Mouse (Mus musculus): Measurements from ENCODE around the gene Pknox1. TPM values are rescaled to one million over a fixed set of nuclear protein-coding genes. Genes with fewer than 3 reads are reported as not detected.

Gene Pknox1
- polyA plus RNA-seq (2014; fragmentation: Nextera tagmentation; extraction: Ambion mirVana), result 22.4 and 22.7 TPM in 2 replicates

- peak within 1 kb of the TSS; percentile 79 for H3K4me3 ChIP-seq (ENCODE audit: low read depth, low read length)
- ATAC-seq (ENCODE audit: low FRiP score), result peak; percentile 95
- H3K9ac ChIP-seq (ENCODE audit: low read length), result peak within 1 kb of the TSS; percentile 92
- 1% methylated on average over 46 of the region's 72 CpGs for WGBS
- H3K36me3 ChIP-seq (ENCODE audit: control insufficient read depth, insufficient read depth, low read length), result no peaks in the 10 kb centered on the region
- H3K27ac ChIP-seq (ENCODE audit: low read depth, low read length), result peak within 1 kb of the TSS; percentile 91
- peaks cover 32% of the 10 kb centered on the region for H3K4me1 ChIP-seq (ENCODE audit: control insufficient read depth, insufficient read depth, low read length)
- H3K27me3 ChIP-seq (ENCODE audit: control insufficient read depth, insufficient read depth, low read length), result no peaks in the 10 kb centered on the region
- no peaks in the 10 kb centered on the region for H3K9me3 ChIP-seq (ENCODE audit: control insufficient read depth, low read length)
- H3K4me2 ChIP-seq, result peak within 1 kb of the TSS; percentile 92
- peak; percentile 100 for DNase-seq (ENCODE audit: low spot score, missing footprints)
Measured at GRCm38 (mm10) chr17:31564015-31564857, at the start of gene Pknox1. Gene Pknox1 (plus strand): TSS chr17:31564734.

- WGBS, result 4% methylated on average over 7 of the region's 7 CpGs
- Histone ChIP-seq H3K4me2 (peak overlapping the region; percentile 87), H3K4me1 (ENCODE audit: control insufficient read depth, insufficient read depth, low read length) (peaks cover 9% of the 10 kb centered on the region), H3K27me3 (ENCODE audit: control insufficient read depth, insufficient read depth, low read length) (no peaks in the 10 kb centered on the region), H3K4me3 (ENCODE audit: low read depth, low read length) (peak overlapping the region; percentile 75), H3K9ac (ENCODE audit: low read length) (no peak overlapping the region), H3K36me3 (ENCODE audit: control insufficient read depth, insufficient read depth, low read length) (no peaks in the 10 kb centered on the region), H3K9me3 (ENCODE audit: control insufficient read depth, low read length) (no peaks in the 10 kb centered on the region), H3K27ac (ENCODE audit: low read depth, low read length) (no peak overlapping the region)
- no peak for DNase-seq (ENCODE audit: low spot score, missing footprints)
- peak; percentile 67 for ATAC-seq (ENCODE audit: low FRiP score)
Measured at GRCm38 (mm10) chr17:31519344-31519945, 45.1 kb upstream of the Pknox1 start.

- Histone ChIP-seq H3K27me3 (ENCODE audit: control insufficient read depth, insufficient read depth, low read length) (no peaks in the 10 kb centered on the region), H3K9me3 (ENCODE audit: control insufficient read depth, low read length) (no peaks in the 10 kb centered on the region), H3K4me3 (ENCODE audit: low read depth, low read length) (peak within 1 kb of the TSS; percentile 75), H3K4me1 (ENCODE audit: control insufficient read depth, insufficient read depth, low read length) (peaks cover 9% of the 10 kb centered on the region), H3K4me2 (peak within 1 kb of the TSS; percentile 87), H3K27ac (ENCODE audit: low read depth, low read length) (no peak within 1 kb of the TSS), H3K36me3 (ENCODE audit: control insufficient read depth, insufficient read depth, low read length) (no peaks in the 10 kb centered on the region), H3K9ac (ENCODE audit: low read length) (peak within 1 kb of the TSS; percentile 74)
- peak; percentile 100 for DNase-seq (ENCODE audit: low spot score, missing footprints)
- under 1% methylated on average over 45 of the region's 45 CpGs for WGBS
- ATAC-seq (ENCODE audit: low FRiP score), result peak; percentile 98
Measured at GRCm38 (mm10) chr17:31519946-31520838, 44.3 kb upstream of the Pknox1 start, which contains the start of the genes Wdr4 and Ndufv3. Gene Wdr4 (minus strand): TSS chr17:31519980. Gene Ndufv3 (plus strand): TSS chr17:31520115.

- Histone ChIP-seq H3K36me3 (ENCODE audit: control insufficient read depth, insufficient read depth, low read length) (no peaks in the 10 kb centered on the region), H3K9ac (ENCODE audit: low read length) (no peak overlapping the region), H3K27ac (ENCODE audit: low read depth, low read length) (no peak overlapping the region), H3K4me3 (ENCODE audit: low read depth, low read length) (peak overlapping the region; percentile 75), H3K27me3 (ENCODE audit: control insufficient read depth, insufficient read depth, low read length) (no peaks in the 10 kb centered on the region), H3K9me3 (ENCODE audit: control insufficient read depth, low read length) (no peaks in the 10 kb centered on the region), H3K4me1 (ENCODE audit: control insufficient read depth, insufficient read depth, low read length) (peaks cover 9% of the 10 kb centered on the region), H3K4me2 (peak overlapping the region; percentile 87)
- DNase-seq (ENCODE audit: low spot score, missing footprints) (no peak), ATAC-seq (ENCODE audit: low FRiP score) (no peak)
- 19% methylated on average over 3 of the region's 3 CpGs for WGBS
Measured at GRCm38 (mm10) chr17:31520895-31521294, 43.6 kb upstream of the Pknox1 start.

GRCm38 (mm10) chr17:31521948-31522347 lies 42.6 kb upstream of the Pknox1 start:
- ATAC-seq (ENCODE audit: low FRiP score) (no peak), DNase-seq (ENCODE audit: low spot score, missing footprints) (no peak)
- WGBS, result 85% methylated on average over 6 of the region's 6 CpGs
- Histone ChIP-seq H3K4me1 (ENCODE audit: control insufficient read depth, insufficient read depth, low read length) (peaks cover 9% of the 10 kb centered on the region), H3K27me3 (ENCODE audit: control insufficient read depth, insufficient read depth, low read length) (no peaks in the 10 kb centered on the region), H3K4me2 (no peak overlapping the region), H3K9me3 (ENCODE audit: control insufficient read depth, low read length) (no peaks in the 10 kb centered on the region), H3K9ac (ENCODE audit: low read length) (no peak overlapping the region), H3K4me3 (ENCODE audit: low read depth, low read length) (no peak overlapping the region), H3K27ac (ENCODE audit: low read depth, low read length) (no peak overlapping the region), H3K36me3 (ENCODE audit: control insufficient read depth, insufficient read depth, low read length) (no peaks in the 10 kb centered on the region)

GRCm38 (mm10) chr17:31525114-31525513 lies 39.4 kb upstream of the Pknox1 start:
- Histone ChIP-seq H3K36me3 (ENCODE audit: control insufficient read depth, insufficient read depth, low read length) (peaks cover 5% of the 10 kb centered on the region; the same call in 1 of the 2 replicates), H3K27ac (ENCODE audit: low read depth, low read length) (no peak overlapping the region), H3K9ac (ENCODE audit: low read length) (no peak overlapping the region), H3K4me2 (no peak overlapping the region), H3K9me3 (ENCODE audit: control insufficient read depth, low read length) (no peaks in the 10 kb centered on the region), H3K4me3 (ENCODE audit: low read depth, low read length) (no peak overlapping the region), H3K4me1 (ENCODE audit: control insufficient read depth, insufficient read depth, low read length) (peaks cover 7% of the 10 kb centered on the region), H3K27me3 (ENCODE audit: control insufficient read depth, insufficient read depth, low read length) (no peaks in the 10 kb centered on the region)
- ATAC-seq (ENCODE audit: low FRiP score) (no peak), DNase-seq (ENCODE audit: low spot score, missing footprints) (no peak)
- 95% methylated on average over 4 of the region's 4 CpGs for WGBS

- ATAC-seq (ENCODE audit: low FRiP score) (no peak), DNase-seq (ENCODE audit: low spot score, missing footprints) (no peak)
- H3K4me2 ChIP-seq, result no peak overlapping the region
- no peaks in the 10 kb centered on the region for H3K9me3 ChIP-seq (ENCODE audit: control insufficient read depth, low read length)
- no peaks in the 10 kb centered on the region for H3K27me3 ChIP-seq (ENCODE audit: control insufficient read depth, insufficient read depth, low read length)
- peaks cover 2% of the 10 kb centered on the region for H3K4me1 ChIP-seq (ENCODE audit: control insufficient read depth, insufficient read depth, low read length)
- WGBS, result 98% methylated on average over 3 of the region's 3 CpGs
- no peak overlapping the region for H3K9ac ChIP-seq (ENCODE audit: low read length)
- no peak overlapping the region for H3K27ac ChIP-seq (ENCODE audit: low read depth, low read length)
- no peak overlapping the region for H3K4me3 ChIP-seq (ENCODE audit: low read depth, low read length)
- peaks cover 5% of the 10 kb centered on the region; the same call in 1 of the 2 replicates for H3K36me3 ChIP-seq (ENCODE audit: control insufficient read depth, insufficient read depth, low read length)
Measured at GRCm38 (mm10) chr17:31525816-31526215, 38.7 kb upstream of the Pknox1 start.

GRCm38 (mm10) chr17:31529314-31529713 lies 35.2 kb upstream of the Pknox1 start:
- H3K36me3 ChIP-seq (ENCODE audit: control insufficient read depth, insufficient read depth, low read length), result peaks cover 5% of the 10 kb centered on the region; the same call in 1 of the 2 replicates
- no peak overlapping the region for H3K4me2 ChIP-seq
- no peak overlapping the region for H3K9ac ChIP-seq (ENCODE audit: low read length)
- no peaks in the 10 kb centered on the region for H3K9me3 ChIP-seq (ENCODE audit: control insufficient read depth, low read length)
- no peak overlapping the region for H3K4me3 ChIP-seq (ENCODE audit: low read depth, low read length)
- WGBS, result 25% methylated on average over 15 of the region's 15 CpGs
- no peak overlapping the region for H3K27ac ChIP-seq (ENCODE audit: low read depth, low read length)
- ATAC-seq (ENCODE audit: low FRiP score) (no peak), DNase-seq (ENCODE audit: low spot score, missing footprints) (no peak)
- no peaks in the 10 kb centered on the region for H3K27me3 ChIP-seq (ENCODE audit: control insufficient read depth, insufficient read depth, low read length)
- H3K4me1 ChIP-seq (ENCODE audit: control insufficient read depth, insufficient read depth, low read length), result no peaks in the 10 kb centered on the region

Data from midbrain, embryonic 11.5 days (tissue).